Mouse (Mus musculus) E14TG2a.4 (cell line): ENCODE measurements around the gene Ap2b1.

Source experiments
- CTCF ChIP-seq: conservative IDR thresholded peaks from 2 replicates; pipeline ENCODE4 v1.5.1; 2014; ENCODE audit warnings: low read length
- NANOG ChIP-seq: IDR thresholded peaks from 2 replicates; pipeline ENCODE4 v1.6.1; 2014; ENCODE audit warnings: borderline replicate concordance, low read length, mixed read lengths
- POU5F1 ChIP-seq: IDR thresholded peaks from 2 replicates; pipeline ENCODE4 v1.6.1; 2014; ENCODE audit warnings: low read length, borderline replicate concordance

DNA sequence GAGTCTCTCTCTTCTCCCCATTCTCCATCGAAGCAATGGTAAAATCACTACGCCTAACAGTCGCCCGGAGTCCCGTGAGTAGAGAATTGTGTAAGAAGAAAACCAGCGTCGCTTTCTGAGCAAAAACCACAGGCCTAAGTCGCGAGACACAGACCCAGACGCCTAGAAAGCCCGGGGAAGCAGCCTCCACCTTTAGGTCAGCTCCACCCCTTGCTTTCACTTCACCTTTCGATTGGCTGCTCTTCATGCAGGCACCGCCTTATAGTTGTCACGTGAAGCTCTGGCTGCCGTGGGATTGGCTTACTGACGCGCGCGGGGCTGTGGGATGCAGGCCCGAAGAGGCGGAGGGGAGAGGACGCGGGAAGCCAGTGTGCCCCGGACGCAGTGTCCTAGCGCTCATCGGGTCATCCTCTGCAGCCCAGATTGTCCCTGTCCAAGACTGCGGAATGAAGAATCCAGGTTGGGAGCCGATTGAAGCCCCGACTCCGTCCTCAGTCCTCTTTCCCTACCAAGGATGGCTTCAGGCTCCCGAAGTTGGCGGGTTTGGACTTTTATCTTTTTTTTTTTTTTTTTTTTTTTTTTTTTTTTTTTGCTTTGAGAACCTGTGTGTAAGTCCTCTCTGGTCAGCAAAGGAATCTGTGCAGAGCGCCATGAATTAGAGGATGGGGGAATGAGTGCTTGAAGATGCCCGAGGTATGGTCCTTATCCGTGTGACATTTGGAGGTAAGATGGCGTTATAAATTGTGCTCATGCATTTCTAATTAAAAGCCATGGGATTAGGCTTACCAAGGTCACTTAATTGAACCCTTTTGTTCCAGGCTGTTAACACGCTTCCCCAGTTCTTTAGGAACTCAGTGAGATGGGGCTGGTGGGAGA is 7.2 kb upstream of the Ap2b1 start:
- TF ChIP-seq CTCF: no peak
- TF ChIP-seq POU5F1: no peak
- TF ChIP-seq NANOG: no peak
